Mouse (Mus musculus) spleen, postnatal 4 days (tissue): Measurements from ENCODE around the gene Mfsd11.
A peak's percentile ranks its signal among the peaks of the same experiment; 100 is the strongest.
"Not testable (repeated sequence)": the region's sequence is repeated elsewhere in the genome, so short reads cannot be mapped to it uniquely, and the experiment has no call there.

Experiments
- DNase-seq, 2 experiments: peaks; one replicate each; pipeline ENCODE4 v3.0.0; 2022; ENCODE audit warnings: low spot score in 2 of 2

Mfsd11 gene

GRCm38 (mm10) chr11:116847187-116848085 is 4.8 kb upstream of the Mfsd11 start:
- no peak for DNase-seq

DNA sequence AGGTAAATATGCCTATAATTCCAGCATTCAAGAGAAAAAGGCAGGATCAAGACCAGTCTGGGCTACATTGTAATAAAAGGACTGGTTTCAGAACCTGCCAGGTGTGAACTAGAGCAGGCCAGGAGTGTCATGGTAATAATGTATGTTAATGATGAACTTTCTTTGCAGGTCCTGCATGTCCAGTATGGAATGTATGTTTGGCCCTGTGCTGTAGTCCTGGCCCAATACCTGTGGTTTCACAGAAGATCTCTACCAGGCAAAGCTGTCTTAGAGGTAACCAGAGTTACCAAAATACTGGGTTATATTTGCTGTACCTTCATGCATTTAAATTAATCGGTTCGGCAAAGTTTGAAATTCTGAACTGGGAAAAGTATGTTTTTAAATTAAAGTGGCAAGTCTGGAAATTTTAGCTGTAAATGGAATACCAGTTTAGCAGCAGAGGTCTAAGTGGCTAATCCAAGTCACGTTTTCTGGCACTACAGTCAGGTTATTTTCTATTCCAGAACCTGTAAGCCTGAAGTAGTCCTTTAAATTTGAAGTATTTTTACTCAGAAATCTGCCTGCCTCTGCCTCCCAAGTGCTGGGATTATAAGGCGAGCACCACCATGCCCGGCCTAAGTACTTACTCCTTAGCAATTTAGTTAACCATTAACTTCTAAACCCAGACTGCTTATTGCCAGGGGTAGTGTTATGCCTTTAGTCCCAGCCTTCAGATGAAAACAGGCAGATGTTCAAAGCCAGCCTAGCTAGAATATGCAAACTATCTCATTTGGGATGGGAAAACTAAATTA is 4.0 kb upstream of the Mfsd11 start:
- no peak for DNase-seq

GRCm38 (mm10) chr11:116848877-116849178 is 3.4 kb upstream of the Mfsd11 start:
- DNase-seq: not testable (repeated sequence)

DNA sequence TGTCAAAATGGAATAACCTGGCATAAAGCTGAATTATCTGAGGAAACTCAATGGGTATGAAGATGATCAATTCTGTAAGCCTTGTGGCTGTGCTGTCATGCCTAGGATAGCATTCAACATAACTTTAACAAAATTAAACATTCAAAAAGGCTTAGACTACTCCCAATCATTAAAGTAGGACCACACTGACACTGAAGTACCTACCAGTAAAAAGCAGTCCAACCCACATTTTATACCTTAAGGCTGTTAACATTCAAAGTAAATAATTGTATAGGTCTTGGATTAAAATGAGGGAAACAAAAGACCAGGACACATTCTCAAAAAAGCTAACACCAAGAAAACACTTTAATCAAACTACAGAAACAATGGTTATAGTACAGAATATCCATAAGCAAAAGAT is 2.7 kb upstream of the Mfsd11 start:
- no peak for DNase-seq

DNA sequence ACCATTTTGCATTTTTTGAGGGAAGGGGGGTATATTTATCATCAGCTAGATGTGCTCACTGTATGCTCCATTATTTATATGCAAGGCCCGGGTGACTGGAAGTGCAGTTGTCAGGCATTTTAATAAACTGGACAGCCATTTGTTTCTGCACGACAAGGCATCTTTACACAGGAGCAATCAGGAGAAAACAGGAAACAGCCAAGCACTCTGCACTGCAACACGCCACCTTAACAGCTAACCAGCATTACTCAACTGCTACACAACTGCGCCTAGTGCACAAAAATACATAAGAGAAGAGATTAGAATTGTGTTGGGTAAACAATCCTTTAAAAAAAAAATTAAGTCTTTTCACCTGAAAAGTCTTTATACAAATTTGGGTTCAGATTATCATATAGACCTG is 2.2 kb upstream of the Mfsd11 start:
- no peak for DNase-seq

DNA sequence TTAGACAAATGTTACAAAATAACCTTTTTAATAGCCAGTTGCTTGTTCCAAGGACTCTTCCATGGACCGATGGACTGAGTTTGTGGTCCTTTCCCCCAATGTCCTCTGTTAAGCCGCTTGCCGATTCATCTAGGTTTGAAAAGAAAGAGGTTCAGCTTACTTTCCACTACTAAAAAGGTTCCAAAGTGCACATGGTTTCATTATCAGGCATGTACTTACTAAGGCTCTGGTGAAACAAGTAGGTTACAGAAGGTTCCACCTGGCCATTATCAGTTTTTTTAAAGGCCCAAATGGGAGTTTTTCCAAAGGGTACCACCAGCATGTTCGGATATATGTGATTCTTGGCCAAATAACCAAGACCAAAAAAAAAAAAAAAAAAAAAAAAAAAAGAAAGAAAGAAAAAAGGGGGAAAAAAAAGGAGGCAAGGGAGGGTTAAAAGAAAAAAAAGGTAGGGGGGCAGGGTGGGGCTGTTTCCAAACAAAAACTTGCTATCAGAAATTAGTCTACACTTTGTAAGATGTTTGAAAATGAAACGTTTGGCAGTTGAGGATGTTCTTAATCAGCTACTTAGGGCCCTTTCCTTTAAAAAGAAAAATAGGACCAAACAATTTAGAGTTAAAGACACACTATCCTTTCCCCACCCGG is 1.3 kb upstream of the Mfsd11 start:
- no peak for DNase-seq

- no peak for DNase-seq
These were observed 507 bp upstream of the Mfsd11 start for GRCm38 (mm10) chr11:116851576-116852290.

GRCm38 (mm10) chr11:116852891-116853511 is 761 bp downstream of the Mfsd11 start, which contains the start of gene Srsf2:
Srsf2 (minus strand) TSS chr11:116853094.
- peak; percentile 97 to 99 for DNase-seq

DNA sequence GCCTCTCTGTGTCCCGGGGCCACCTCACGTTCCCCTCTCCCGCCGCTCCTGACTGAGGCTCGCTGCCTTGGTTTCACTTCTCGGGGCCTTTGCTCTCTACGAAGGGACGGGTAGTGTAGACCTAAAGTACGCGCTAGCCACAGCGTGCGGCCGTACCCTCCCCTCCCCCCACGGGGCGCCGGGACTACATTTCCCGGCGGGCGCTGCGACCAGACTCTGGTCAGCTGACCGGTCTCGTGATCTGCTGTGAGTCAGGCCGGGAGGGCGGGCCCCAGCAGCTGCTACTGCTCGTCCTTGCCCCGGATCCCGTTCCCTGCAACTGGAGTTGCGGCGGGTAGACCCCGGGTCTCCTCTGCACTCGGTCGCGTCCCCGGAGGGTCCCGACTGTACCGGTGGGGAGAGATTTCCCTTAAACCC is 1.3 kb downstream of the Mfsd11 start:
- peak; percentile 96 to 98 for DNase-seq

- no peak for DNase-seq
These were observed 2.0 kb downstream of the Mfsd11 start for GRCm38 (mm10) chr11:116854279-116854678.

DNA sequence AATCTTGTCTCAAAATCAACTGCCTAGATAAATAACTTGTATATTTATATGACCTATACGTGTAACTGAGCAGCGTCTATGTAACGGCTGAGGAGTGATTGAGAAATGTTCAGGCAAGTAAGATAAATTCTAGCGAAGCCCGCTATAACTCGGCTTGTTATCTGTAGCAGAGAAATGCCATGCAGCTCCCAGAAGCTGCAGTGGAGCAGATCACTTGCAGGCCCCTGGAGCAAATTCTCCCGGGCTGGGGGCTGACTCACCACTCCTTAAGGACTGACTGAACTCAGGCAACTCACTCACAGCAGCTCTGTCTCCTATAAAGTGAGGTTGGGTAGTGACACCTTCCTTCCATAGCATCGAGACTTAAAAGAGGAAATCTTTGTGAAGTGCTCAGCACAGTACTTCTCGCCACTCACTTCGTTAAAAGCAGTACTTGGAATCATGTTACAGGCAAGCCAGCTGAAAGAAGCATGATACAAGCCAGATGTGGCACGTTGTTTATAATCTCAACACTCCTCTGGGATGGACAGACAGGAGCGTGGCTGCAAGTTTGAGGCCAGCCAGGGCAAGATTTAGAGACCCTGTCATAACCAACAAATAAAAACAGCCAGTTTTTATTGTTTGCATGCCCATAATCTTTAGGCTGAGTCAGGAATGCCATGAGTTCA is 5.1 kb downstream of the Mfsd11 start:
- no peak for DNase-seq

DNA sequence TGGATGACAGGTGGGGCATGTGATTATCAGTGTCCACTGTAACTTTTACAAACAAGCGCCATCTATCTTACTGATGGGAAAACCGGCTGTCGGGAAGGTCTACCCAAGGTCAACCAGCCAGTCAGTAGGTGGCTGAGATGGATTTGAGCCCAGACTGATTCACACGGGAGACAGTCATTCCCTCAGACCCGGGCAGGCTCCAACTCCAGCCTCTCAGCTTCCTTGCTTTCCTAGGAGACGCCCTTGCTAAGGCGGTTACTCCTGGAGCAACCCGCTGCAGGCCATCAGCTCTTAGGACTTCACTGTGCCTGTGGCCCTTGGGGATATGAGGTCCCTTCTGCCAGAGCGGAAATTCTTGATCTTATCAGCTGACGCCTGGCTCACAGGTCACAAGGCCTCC is 12.2 kb downstream of the Mfsd11 start:
- no peak for DNase-seq

- DNase-seq: no peak
These were observed 13.8 kb downstream of the Mfsd11 start for GRCm38 (mm10) chr11:116865945-116866585.

DNA sequence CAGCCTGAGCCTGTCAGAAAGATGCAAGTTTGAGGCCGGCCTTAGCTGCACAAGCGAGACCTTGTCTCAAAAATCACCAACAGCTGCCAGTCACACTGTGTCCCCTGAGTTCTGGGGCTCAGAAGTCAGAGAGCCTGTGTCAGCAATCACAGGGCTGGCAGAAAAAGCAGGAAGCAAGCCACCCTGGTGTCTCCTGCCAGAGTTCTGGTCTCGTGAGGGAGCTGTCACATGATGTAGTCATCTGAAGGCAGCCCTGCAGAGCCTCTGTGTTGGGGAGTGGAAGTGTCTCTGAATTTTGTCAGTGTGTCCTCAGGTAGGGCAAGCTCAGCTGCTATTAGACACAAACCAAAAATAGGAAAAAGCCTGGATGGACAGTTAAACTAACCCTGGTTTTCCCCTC is 15.9 kb downstream of the Mfsd11 start:
- DNase-seq: no peak

DNA sequence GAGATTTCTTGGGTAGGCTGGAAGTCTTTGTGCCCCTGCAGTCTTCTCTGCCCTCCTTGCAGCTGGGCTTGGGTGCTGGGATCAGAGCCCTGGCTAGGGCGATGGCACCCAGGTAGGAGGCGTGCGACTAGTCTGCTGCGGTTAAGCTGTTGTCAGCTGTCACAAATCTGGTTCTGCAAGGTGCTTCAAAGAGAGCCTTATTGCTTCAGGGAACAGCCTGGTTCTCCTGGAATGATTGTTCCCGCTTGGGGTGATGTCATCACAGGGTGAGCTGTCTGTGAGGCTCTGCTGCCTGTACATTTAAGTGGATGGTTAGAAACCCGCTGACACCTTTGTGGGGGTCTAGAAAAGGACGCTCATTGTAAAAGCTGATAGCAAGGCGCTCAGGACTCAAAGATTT is 17.0 kb downstream of the Mfsd11 start:
- DNase-seq: no peak

GRCm38 (mm10) chr11:116869641-116870040 is 17.4 kb downstream of the Mfsd11 start:
- DNase-seq: no peak

DNA sequence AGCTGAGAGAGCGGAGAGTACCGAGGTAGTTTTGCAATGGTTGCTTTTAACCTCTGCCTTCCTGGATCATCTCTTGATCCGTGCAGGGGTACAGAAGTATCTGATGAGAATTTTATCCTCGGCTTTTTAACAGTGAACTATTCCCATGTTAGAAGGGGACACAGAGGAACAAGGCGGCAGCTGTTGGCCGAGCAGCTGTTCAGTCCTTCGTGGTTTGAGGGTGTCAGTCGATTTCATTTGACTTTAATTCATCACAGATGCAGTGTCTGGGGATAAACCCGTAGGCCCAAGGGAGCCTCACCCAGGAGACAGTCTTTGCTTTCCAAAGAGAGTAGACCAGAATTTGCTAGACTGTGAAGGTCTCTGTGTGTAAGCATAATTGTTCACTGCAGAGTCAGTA is 19.3 kb downstream of the Mfsd11 start:
- DNase-seq: no peak

- DNase-seq: no peak
These were observed 21.7 kb downstream of the Mfsd11 start for GRCm38 (mm10) chr11:116873987-116874386.

GRCm38 (mm10) chr11:116878454-116878853 is 26.2 kb downstream of the Mfsd11 start:
- DNase-seq: no peak

- DNase-seq: no peak
These were observed 28.6 kb downstream of the Mfsd11 start for GRCm38 (mm10) chr11:116880839-116881238.
